Mouse (Mus musculus): Measurements from ENCODE around the gene Ltf.

Gene Ltf

GRCm38 (mm10) chr9:111086995-111087606 is 68.0 kb downstream of the Ltf start:
- no peak for DNase-seq (ENCODE audit: low spot score in 2 of 2)

GRCm38 (mm10) chr9:111087960-111088359 is 68.9 kb downstream of the Ltf start:
- no peak for DNase-seq (ENCODE audit: low spot score in 2 of 2)

- DNase-seq (ENCODE audit: low spot score in 2 of 2), result no peak
These were observed 69.8 kb downstream of the Ltf start for GRCm38 (mm10) chr9:111088886-111089285.

All from right cerebral cortex, postnatal 10 days (tissue).